Mouse (Mus musculus): ENCODE measurements around the gene Mrps12.

Gene Mrps12

DNA sequence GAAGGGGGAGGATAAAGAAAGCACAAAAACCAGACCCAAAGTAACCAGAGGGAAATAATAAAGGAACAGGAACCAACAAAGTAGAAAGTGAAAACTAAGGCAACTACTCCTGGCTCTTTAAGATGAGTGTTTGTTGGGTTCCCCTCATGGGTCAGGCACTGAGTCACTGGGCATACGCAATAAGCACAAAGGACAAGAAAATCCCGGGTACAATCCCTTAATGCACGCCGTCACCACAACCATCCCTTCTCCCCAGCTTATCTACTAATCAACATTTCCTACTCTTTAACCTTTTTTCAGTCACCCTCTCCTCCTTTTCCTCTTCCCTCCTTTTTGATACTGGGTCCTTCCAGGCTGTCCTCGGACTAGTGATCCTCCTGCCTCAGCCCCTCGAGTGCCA is 23.6 kb upstream of the Mrps12 start:
- CTCF ChIA-PET, result interaction anchor here (0.5 kb wide), 1 partner anchor 1317 kb away, joined by 3 read pairs; no protein-coding TSS in a partner anchor

DNA sequence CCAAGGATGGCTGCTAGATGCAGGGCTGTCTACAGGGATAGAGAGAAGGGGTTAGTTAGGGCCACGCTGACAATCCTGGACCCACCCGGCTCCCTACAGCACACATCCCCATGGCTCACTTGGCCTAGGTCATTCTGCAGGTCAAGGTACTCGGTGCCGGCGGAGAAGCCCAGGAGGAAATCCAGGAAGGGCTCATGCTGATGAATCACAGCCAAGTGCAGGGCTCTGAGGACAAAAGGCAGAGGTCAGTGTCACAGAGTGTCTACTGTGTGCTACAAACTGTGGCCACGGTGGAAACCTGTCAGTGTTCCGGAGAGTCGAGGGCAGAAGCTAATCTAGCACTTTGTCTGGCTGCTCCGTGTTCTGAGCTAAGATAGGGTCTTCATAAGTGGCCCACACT is 20.3 kb upstream of the Mrps12 start:
- CTCF ChIA-PET, result no interaction called here

DNA sequence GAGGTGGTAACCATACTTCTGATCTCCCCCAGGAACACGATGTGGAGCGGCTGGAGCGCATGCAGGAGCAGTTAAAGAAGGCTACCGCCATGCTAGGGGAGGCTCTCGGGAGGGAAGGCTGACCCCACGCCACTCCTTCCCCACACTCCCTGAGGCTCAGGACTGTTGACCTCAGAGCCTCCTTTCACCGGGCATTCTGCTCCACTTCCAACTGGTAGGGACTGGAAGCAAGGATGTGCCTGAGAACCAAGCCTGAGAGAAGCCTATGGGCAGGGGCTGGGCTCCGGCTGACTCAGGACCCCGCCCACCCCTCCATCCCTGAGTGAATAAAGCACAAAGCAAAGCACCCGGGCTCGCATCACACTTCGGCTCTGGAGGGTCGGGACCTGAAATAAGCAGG is 17.0 kb upstream of the Mrps12 start:
- CTCF ChIA-PET, result no interaction called here

- CTCF ChIA-PET, result no interaction called here
These were observed 14.5 kb upstream of the Mrps12 start, which contains the start of gene Ccer2 for GRCm38 (mm10) chr7:28756079-28756478. Gene Ccer2, plus strand, starts transcription at chr7:28756174.

DNA sequence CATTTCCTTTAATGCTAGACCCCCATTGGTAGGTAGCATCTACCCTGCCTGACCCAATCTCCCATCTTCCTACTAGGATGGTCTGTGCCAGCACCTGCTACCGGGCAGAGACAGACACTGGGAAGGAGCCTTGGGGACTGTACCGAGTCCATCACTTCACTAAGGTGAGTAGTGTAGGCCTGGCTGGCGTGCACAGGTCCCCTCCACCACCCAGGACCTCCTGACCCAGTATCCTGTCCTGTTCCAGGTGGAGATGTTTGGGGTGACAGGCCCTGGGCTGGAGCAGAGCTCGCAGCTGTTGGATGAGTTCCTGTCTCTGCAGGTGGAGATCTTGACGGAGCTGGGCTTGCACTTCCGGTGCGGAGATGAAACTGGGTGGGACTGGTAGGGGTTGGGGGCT is 8.3 kb upstream of the Mrps12 start:
- CTCF ChIA-PET, result no interaction called here

DNA sequence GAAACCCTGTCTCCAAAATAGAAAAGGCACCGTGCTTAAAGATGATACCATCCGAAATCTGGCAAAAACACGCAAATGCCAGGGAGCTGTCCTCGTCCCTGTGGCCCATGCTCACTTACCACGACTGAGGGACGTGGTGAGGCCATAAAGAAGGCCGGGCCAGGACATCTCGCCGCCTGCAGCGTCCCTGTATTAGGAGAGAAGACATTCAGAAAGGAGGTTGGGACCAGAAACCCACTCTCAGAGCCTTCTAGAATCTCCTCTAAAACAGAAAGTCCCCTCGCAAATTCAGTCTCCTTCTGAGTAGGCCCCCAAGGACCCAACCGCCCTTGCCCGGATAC is 282 bp downstream of the Mrps12 start:
- CTCF ChIA-PET, result interaction anchor here (0.6 kb wide), 1 partner anchor 70 kb away, joined by 4 read pairs; no protein-coding TSS in a partner anchor

DNA sequence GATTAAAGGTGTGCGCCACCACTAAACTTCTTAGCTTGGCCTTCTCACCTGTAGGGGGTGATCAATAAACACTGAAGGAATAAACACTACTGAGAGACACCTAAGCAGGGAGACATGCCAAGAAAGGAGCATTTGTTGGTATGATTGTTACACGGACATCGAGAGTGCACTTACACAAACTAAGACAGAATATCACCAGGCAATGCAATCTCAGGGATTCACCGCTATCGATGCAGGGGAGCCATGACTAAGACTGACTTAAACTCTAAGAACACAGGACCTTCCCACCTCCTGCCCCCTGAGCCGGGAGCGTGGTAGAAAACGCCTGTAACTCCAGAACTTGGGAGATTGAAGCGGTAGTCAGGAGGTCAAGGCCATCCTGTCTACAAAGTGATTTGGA is 671 bp downstream of the Mrps12 start:
- CTCF ChIA-PET, result no interaction called here

DNA sequence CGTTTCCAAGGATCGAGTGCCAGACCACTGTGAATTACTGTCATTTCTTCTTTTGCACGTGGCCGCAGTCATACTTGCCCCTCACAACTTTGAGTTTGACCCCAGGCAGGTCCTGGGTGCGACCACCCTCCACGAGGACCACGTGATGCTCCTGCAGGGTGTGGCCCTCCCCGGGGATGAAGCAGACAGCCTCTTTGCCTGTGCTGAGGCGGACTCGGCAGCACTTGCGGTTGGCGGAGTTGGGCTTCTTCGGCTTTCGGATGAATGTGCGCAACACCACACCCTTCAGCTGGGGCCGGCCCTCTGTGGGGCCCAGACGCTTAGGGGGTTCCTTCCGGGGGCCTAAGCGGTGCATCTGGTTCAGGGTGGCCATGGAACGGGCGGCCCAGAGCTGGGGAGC is 1.8 kb downstream of the Mrps12 start:
- CTCF ChIA-PET, result interaction anchor here (0.5 kb wide), 1 partner anchor 354 kb away, joined by 3 read pairs; no protein-coding TSS in a partner anchor

GRCm38 (mm10) chr7:28735701-28736100 is 5.9 kb downstream of the Mrps12 start:
- CTCF ChIA-PET, result interaction anchor here (0.6 kb wide), 1 partner anchor 51 kb away, joined by 3 read pairs; no protein-coding TSS in a partner anchor

DNA sequence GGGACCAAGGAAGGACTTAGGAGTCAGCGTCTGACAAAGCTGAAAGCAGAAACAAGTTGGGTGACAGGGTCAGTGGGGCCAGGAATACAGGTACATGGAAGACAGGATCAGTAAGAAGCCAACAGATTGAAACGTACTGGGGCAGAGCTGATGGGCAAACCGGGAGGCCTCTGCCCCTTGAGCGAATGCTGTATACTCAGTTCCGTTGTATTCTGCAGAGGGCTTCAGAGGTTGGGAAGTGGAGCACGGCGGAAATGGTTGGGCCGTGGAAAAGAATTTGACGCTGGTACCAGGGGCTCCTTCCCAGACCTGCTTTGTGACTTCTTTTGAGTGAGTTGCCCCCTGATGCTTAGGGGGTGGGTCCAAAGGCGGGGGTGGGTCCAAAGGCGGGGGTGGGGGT is 8.4 kb downstream of the Mrps12 start:
- CTCF ChIA-PET, result no interaction called here

DNA sequence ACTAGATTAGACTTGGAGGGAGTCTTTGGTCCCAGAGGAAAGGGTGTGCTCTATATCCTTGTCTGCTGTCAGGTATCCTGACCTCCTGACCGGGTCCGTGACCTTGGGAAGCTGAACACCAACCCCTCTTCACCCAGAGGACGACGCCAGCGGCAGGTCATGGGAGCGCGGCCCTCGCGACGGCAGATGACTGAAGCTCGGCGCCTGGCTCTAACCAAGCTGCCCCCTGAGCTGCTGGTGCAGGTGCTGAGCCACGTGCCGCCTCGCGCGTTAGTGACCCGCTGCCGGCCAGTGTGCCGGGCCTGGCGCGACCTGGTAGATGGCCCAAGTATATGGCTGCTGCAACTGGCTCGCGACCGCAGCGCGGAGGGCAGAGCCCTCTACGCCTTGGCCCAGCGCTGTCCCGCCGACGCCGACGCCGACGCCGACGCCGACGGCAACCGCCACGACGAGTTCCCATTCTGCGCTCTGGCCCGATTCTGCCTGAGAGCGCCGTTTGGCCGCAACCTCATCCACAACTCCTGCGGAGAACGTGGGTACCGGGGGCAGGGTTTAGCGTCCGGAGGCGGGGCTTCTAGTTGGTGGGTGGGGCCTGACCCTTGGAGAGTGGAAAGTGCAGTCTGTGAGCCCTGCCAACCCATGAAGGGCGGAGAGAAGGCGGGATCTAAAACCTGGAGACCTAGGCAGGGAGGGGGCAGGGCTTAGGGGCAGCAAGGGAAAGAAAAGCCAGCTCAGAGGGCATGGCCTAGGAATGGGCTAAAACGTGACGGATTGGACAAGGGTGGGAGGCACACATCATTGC is 9.1 kb downstream of the Mrps12 start:
- CTCF ChIA-PET, result no interaction called here

DNA sequence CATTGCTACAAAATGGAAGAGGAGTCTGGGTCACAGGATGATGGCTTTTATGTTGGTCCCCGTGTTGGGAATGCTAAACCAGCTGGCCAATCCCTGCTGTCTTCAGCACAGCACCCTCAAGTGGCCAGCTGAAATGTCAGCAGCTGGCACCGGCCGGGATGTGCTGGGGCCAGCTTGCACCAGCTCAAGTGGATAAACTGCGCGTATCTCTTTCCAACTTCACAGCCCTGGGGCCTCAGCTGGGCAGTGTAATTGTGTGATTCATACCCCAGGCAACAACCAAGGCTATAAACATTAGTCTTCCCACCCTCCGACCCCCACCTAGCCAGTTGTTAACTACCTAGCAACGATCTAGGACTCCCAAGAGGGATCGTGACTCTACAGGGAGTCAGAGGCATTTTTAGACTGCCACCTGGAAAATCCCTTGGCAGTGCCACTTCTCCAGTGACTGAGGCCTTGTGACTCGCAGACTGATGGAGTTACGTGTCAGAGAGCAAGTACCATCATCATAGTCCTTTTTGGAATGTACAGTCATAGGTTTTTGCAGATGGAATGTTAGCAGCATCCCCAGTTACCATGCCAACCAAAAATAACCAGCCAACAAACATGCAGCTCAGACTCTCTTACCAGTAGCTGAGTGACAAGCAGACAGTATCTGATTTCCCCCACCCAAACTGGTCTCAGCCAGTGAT is 13.8 kb downstream of the Mrps12 start:
- CTCF ChIA-PET, result no interaction called here

DNA sequence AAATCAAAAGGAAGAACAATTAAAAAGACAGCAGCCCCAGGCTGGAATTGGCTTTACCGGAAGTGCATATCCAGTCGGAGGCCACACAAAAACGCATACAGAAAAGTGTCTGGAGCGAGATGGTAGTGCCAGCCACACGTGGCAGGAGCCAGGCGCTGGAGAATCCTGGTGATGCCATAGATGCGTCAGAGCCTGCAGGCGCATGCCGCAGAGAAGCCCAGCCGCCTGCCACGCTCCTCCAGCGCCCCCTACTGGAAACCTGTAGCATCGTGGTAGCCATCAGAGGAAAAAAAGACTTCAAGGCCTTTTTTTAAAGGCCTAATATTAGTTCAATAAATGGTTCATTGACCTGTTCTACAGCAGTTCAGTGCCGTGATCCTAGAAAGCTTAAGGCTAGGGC is 15.0 kb downstream of the Mrps12 start:
- CTCF ChIA-PET, result no interaction called here

GRCm38 (mm10) chr7:28724613-28725012 is 17.0 kb downstream of the Mrps12 start:
- CTCF ChIA-PET, result no interaction called here

GRCm38 (mm10) chr7:28722079-28722478 is 19.5 kb downstream of the Mrps12 start:
- CTCF ChIA-PET, result interaction anchor here (0.7 kb wide), 1 partner anchor 1540 kb away, joined by 8 read pairs; no protein-coding TSS in a partner anchor

GRCm38 (mm10) chr7:28720753-28721537 is 20.7 kb downstream of the Mrps12 start:
- CTCF ChIA-PET, result interaction anchor here (0.5 to 0.7 kb wide), 2 partner anchors 286 to 1541 kb away, joined by 8 to 10 read pairs; no protein-coding TSS in a partner anchor

- CTCF ChIA-PET, result no interaction called here
These were observed 22.0 kb downstream of the Mrps12 start for GRCm38 (mm10) chr7:28719650-28720049.

GRCm38 (mm10) chr7:28719159-28719558 is 22.5 kb downstream of the Mrps12 start:
- CTCF ChIA-PET, result interaction anchor here (0.7 kb wide), 1 partner anchor 93 kb away, joined by 5 read pairs; no protein-coding TSS in a partner anchor

GRCm38 (mm10) chr7:28717726-28718125 is 23.9 kb downstream of the Mrps12 start:
- CTCF ChIA-PET, result no interaction called here

- CTCF ChIA-PET, result interaction anchor here (0.6 kb wide), 1 partner anchor 1307 kb away, joined by 3 read pairs; no protein-coding TSS in a partner anchor
These were observed 24.9 kb downstream of the Mrps12 start, which contains the start of gene Fbxo17 for GRCm38 (mm10) chr7:28716590-28717281. Gene Fbxo17, plus strand, starts transcription at chr7:28716804.

DNA sequence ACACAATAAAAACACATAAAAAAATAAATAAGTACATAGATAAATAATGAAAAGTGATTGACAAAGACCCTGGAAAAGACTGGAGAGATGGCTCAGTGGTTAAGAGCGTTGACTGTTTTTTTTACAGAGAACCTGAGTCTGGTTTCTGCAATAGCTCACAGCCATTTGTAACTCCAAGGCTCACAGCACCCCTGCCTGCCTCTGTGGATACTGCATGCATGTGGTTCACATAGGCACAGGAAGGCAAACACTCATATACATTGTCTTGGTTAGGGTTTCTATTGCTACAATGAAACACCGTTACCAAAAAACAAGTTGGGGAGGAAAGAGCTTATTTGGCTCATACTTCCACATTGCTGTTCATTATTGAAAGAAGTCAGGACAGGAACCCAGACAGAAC is 26.0 kb downstream of the Mrps12 start:
- CTCF ChIA-PET, result no interaction called here

Data from spleen, embryonic (tissue).